Mouse (Mus musculus): ENCODE measurements around the gene Fam131a.

The Fam131a gene

DNA sequence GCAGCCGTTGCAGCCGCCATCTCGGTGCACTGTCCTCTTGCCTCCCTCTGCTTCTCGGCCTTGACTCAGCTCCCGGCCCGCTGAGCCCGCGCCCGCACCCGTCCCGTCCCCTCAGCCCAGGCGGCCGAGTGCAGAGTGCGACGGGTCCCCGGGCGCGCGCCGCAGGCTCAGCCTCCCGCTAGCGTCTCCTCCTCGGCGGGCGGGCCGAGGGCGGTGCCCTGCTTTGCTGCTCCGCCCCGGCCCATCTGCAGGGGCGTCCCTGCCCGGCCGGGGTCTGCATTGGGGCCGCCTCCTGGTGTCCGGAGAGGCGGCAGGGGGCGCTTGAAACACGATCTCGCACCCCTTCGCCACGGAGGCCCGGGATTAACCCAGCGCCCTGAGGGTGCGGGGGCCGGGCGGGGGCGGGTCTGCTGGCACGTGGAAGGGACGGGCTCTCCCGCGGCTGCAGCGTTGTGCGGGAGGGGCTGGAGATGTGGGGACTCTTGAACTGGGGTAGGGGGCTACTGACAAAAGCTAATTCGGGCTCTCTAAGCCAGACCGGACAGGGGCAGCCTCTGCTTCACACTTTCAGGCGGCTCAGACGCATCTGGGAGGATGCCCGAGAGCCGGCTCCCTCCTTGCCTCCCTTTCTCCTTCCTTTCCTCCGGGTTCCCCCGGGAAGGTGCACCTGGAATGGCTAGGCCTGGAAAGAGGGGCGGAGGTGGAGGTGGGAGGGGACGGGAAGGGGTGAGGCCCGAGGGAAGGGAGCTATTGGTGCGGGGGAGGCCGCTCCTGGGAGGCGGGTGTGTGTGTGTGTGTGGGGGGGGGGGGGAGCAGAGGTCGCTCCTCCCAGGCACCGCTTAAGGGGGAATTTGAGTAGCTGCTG lies 23.2 kb downstream of the Fam131a start:
- DNase-seq (ENCODE audit: extremely low spot score, low spot score): peak; percentile 91

DNA sequence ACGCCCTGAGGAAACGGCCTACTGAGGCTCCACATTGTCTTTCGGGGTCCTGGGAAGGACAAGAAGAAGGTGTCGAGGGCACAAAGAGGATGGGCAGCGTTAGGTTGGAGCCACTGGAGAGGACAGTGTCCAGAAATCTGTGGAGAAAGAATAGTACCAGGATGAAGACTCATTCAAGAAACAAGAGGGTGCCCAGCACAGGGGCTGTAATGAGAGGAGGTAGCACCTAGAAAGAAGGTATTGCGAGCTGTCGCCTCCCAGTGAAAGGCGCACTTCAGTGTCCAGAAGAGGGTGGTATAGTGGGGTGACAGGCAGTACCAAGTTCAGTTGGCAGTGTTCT lies 23.8 kb downstream of the Fam131a start:
- no peak for DNase-seq (ENCODE audit: extremely low spot score, low spot score)

DNA sequence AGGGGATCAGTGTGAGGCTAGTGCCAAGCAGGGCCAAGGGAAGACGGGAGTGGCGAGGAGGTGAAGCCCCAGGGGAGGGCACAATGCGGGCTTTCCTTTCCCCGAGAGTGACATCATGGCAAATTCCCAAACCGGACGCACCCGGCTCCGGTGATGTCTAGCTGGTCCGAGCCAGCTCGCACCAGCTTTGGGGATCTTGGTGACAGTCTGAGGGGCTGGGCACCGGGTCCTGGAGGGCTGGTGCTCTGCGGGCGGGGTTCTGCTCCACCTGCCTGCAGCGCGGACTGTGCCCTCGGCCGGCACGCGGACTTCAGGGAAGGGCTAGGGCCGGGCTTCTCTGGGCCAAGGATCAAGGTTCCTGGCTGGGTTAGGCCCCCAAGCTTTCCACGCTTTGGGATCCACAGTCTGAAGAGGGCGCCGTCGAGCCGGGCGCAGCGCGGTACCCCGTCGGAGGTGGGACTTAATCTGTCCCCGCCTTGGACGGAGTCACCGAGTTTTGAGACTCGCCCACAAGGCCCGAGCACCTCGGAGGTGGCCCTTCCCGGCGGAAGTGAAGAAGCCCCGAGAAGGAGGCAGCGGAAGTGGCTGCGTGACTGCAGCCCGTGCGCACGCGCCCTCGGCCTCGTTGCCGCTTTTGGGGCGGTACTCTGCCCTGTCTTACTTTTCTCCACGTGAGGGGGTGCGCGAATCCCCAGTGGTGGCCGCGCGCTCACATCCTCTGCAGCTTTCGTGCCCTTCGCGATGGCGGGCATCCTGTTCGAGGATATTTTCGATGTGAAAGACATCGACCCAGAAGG lies 24.3 kb downstream of the Fam131a start, which contains the start of the genes Polr2h and Clcn2:
Gene Polr2h, plus strand, starts transcription at position 485 of the 797 bp plus-strand sequence.
Gene Clcn2, minus strand, starts transcription at position 566 of the 797 bp plus-strand sequence.
- DNase-seq (ENCODE audit: extremely low spot score, low spot score): peak; percentile 95

- DNase-seq (ENCODE audit: extremely low spot score, low spot score): no peak
Measured at GRCm38 (mm10) chr16:20717978-20718670, 25.1 kb downstream of the Fam131a start.

DNA sequence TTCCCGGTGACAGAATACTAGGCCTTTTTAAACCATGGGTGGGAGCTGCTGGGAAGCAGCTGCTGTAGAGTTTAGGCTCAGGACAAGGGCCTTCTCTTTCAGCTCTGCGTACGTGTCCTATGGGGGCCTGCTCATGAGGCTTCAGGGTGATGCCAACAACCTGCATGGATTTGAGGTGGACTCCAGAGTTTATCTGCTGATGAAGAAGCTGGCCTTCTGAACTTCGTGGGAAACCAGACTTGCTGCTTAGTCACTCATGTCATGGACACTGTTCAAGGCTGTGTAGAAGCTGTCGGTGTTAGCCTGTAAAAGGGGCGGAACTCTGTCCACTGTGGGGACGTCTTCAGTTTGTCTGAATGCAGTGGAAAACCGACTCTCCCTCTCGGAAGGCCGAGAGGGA lies 28.8 kb downstream of the Fam131a start:
- no peak for DNase-seq (ENCODE audit: extremely low spot score, low spot score)

GRCm38 (mm10) chr16:20722736-20723135 lies 29.7 kb downstream of the Fam131a start:
- no peak for DNase-seq (ENCODE audit: extremely low spot score, low spot score)

DNA sequence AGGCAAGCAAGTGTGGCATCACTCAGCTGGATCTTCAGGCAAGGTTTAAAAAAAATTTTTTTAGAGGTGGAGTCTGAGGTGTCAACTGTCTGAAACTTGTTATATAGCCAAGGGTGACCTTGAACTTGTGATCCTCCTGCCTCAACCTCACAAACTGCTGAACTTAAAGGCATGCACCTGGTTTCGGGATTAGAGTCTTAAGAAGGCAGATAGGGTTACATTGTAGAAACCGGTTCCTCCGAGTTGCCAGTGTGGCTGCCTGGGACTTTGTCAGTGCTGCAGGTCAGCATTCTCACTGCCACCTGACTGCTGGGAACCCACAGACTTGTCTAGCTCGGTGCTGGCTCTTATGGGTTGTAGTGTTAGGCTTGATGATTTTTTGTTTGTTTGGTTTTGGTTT lies 30.2 kb downstream of the Fam131a start:
- no peak for DNase-seq (ENCODE audit: extremely low spot score, low spot score)

GRCm38 (mm10) chr16:20724338-20724748 lies 31.3 kb downstream of the Fam131a start:
- peak; percentile 54 for DNase-seq (ENCODE audit: extremely low spot score, low spot score)

DNA sequence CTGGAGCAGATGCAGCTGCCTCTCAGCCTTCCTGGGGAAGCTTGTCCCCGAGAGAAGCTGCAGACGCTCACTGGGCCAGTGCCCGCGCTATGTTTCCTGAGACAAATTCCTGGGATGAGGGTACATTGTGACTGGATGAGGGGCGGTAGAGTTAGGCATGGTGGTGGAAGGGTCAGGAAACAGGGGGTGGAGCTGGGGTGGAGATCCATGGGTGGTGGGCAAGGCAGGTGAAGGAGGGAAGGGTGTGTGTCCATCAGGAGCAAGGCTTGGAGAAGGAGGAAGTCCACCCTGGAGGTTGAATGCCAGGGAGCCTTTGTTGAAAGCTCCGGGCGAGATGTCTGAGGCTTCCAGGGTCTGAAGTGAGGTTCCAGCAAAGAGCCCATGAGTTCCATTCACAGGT lies 32.3 kb downstream of the Fam131a start:
- DNase-seq (ENCODE audit: extremely low spot score, low spot score): no peak

- DNase-seq (ENCODE audit: extremely low spot score, low spot score): no peak
Measured at GRCm38 (mm10) chr16:20725750-20726149, 32.7 kb downstream of the Fam131a start.

DNA sequence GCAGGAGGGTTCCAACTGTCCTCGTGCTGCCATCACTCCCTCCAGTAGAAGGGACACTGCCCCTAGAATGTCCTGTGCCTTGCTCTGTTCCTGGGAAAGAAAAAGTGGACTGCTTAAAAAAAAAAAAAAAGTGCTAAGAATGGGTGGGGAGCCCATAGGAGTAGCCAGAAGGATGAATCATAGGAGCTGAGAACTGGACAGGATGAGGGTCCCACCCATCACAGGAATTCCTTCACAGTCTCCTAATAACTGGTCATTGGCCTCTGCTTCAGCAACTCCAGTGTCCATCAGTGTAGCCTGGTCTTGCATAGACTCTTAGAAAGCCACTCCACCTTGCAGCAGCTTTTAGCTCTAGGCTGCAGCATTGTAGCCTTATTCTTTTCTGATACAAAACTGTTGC lies 33.3 kb downstream of the Fam131a start:
- DNase-seq (ENCODE audit: extremely low spot score, low spot score): no peak

DNA sequence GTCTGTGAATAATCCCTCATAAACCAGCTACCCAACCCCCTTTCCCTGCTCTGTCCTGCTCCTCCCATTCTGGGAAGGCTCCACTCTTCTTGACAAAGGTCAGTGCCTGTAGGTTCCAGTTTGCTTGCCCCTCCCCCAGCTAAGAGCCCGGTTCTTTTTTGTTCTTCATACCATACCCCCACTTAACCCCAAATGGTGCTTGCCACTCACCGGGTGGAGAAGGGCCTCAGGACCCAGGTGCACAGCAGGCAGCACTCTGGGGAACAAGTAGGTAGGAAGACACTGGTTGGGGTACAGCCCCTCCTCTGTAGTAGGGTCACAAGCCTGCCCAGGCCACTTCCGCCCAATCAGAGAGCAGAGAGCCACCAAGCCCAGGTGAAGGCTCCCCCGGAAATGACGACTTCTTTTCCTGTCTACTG lies 37.3 kb downstream of the Fam131a start:
- no peak for DNase-seq (ENCODE audit: extremely low spot score, low spot score)

GRCm38 (mm10) chr16:20731688-20732087 lies 38.6 kb downstream of the Fam131a start:
- no peak for DNase-seq (ENCODE audit: extremely low spot score, low spot score)

DNA sequence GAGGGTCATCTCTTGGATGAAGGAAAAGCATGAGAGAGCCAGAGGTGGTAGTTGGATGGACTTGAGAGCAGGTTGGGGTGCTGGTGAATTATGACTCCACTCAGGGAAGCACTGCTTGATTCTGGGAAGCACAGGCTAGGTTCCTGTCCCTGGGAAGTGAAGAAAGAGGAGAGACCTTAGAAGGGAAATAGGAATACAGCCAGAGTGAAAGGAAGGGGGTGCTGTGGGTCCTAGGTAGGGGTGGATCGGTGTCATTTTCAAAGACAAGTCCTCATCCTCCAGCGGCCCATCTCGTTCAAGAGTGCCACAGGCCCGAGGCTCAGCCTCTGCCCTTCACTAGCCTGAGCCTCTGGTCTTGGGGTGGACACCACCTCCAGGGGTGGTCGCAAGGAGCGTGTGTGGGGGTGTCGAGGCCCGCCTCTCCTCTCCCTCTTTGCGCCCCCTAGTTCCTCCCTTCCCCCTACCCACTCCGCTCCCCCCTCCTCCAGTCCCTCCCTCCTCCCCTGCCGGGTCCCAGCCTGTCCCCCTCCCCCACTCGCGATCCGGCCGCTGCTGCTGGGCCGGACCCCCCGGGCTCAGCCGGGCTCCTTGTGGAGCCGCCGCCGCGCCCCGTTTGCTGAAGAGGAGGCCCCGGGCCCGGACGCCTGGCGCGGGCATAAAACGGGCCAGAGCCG lies 39.3 kb downstream of the Fam131a start:
- DNase-seq (ENCODE audit: extremely low spot score, low spot score): peak; percentile 82

DNA sequence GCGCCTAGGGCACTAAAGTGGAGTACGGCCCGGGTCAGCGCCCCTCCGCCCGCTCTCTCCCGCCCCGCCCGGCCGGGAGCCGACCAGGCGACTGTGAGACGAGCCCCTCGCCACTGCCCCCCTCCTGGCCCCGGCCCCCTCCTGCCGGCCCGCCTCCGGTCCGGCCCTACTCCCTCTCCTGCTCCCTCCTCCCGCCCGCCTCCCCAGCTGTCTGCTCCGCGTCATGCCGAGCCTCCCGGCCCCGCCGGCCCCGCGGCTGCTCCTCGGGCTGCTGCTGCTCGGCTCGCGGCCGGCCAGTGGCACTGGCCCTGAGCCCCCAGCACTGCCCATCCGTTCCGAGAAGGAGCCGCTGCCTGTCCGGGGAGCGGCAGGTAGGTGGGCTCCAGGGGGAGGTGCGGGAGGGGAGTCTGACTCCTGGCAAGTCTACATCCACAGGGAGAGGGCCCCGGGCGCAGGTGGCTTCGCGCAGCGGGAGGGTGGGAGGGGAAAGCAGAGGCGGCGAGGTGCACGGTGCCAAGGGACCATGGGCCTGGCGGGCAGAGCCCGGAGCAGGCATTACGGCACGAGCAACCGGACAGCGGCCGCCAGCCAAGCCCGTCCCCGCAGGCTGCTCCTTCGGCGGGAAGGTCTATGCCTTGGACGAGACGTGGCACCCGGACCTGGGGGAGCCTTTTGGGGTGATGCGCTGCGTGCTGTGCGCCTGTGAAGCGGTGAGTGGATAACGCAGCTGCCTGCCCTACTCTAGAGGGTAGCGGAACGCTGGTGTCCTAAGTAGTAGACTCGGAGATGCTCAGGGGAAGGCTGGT lies 40.1 kb downstream of the Fam131a start, which contains the start of gene Chrd:
Gene Chrd, plus strand, starts transcription at position 203 of the 806 bp plus-strand sequence.
- DNase-seq (ENCODE audit: extremely low spot score, low spot score): no peak

GRCm38 (mm10) chr16:20733731-20734730 lies 41.0 kb downstream of the Fam131a start, which contains the start of gene Thpo:
TSS of gene Thpo (minus strand) at chr16:20734511.
- DNase-seq (ENCODE audit: extremely low spot score, low spot score): peak; percentile 44

- no peak for DNase-seq (ENCODE audit: extremely low spot score, low spot score)
Measured at GRCm38 (mm10) chr16:20735651-20736050, 42.6 kb downstream of the Fam131a start.

- DNase-seq (ENCODE audit: extremely low spot score, low spot score): no peak
Measured at GRCm38 (mm10) chr16:20736168-20736567, 43.1 kb downstream of the Fam131a start.

- no peak for DNase-seq (ENCODE audit: extremely low spot score, low spot score)
Measured at GRCm38 (mm10) chr16:20736823-20737222, 43.8 kb downstream of the Fam131a start.

Data from neural tube, embryonic 10.5 days (tissue).